Mouse (Mus musculus) heart, adult 2 months (tissue): ENCODE data around the gene Fam83d. TPM values are rescaled to one million over a fixed set of nuclear protein-coding genes. Genes with fewer than 3 reads are reported as not detected.

Experiments used
- DNase-seq, 2 experiments: peaks; one replicate each; pipeline ENCODE4 v3.0.0; 2021
- H3K27ac ChIP-seq: fragments of 200-600 bp; 2 replicates; pipeline ENCODE4 v1.8.1; 2022
- H3K27me3 ChIP-seq: fragments of 200-500 bp; 2 replicates; pipeline ENCODE4 v1.6.1; 2012; ENCODE audit warnings: mild to moderate bottlenecking, low read length, inconsistent platforms, mixed read lengths; ENCODE audit not compliant: control insufficient read depth, insufficient read depth
- H3K36me3 ChIP-seq: fragments of 200-500 bp; 2 replicates; pipeline ENCODE4 v1.6.1; 2012; ENCODE audit warnings: low read length, inconsistent platforms; ENCODE audit not compliant: control insufficient read depth, insufficient read depth
- H3K4me1 ChIP-seq: fragments of 200-500 bp; 2 replicates; pipeline ENCODE4 v1.6.1; 2011; ENCODE audit warnings: low read length; ENCODE audit not compliant: control insufficient read depth, insufficient read depth
- H3K4me3 ChIP-seq: fragments of 200-600 bp; 2 replicates; pipeline ENCODE4 v1.8.1; 2022
- H3K79me2 ChIP-seq: fragments of 200-500 bp; replicated peaks from 2 replicates; pipeline ENCODE4 v1.6.1; 2012; ENCODE audit warnings: mild to moderate bottlenecking, inconsistent platforms, low read length, moderate library complexity, mixed read lengths; ENCODE audit not compliant: control insufficient read depth, insufficient read depth
- H3K9ac ChIP-seq: fragments of 200-500 bp; 2 replicates; pipeline ENCODE4 v1.6.1; 2012; ENCODE audit warnings: low read depth, mild to moderate bottlenecking, control low read depth, inconsistent platforms, low read length, mixed read lengths
- CTCF ChIP-seq: fragments of 200-600 bp; IDR thresholded peaks from 2 replicates; pipeline ENCODE4 v1.8.1; 2022; ENCODE audit warnings: antibody characterized with exemption, mild to moderate bottlenecking, moderate library complexity
- EP300 ChIP-seq: fragments of 200-500 bp; IDR thresholded peaks from 2 replicates; pipeline ENCODE4 v1.6.1; 2011; ENCODE audit warnings: low read depth, low read length, control low read depth; ENCODE audit not compliant: insufficient read depth
- POLR2A ChIP-seq: fragments of 200-500 bp; IDR thresholded peaks from 2 replicates; pipeline ENCODE4 v1.6.1; 2011; ENCODE audit warnings: mild to moderate bottlenecking, low read depth, low read length, control low read depth; ENCODE audit not compliant: insufficient read depth
- WGBS: fragments of 180-500 bp; shearing (Covaris S2); methylation state at CpG from one replicate; pipeline ENCODE4 v1.1.7; 2018; 5-methylcytosine and 5-hydroxymethylcytosine counted together
- intact Hi-C: fragments of 180-260 bp; cut with DNase I; formaldehyde crosslinking; loops from one replicate; pipeline ENCODE4 v1.15.1; 2025
- long read RNA-seq: library from polyadenylated mRNA; stranded (forward); transcript quantifications from one replicate; pipeline ENCODE4 v2.0.0, GENCODE M21; 2021
- polyA plus RNA-seq: library from polyadenylated mRNA; depleted of rRNA; stranded (reverse); fragments of >200 nt; gene quantifications from 2 replicates; pipeline ENCODE4 v1.2.3, GENCODE M21; 2012; rRNA removed
- total RNA-seq, 2 experiments: library from RNA; stranded (reverse); gene quantifications; 2 replicates each; pipeline ENCODE4 v1.2.3; 2021

The Fam83d gene
- under 1 TPM; 0.59 to 0.78 TPM for total RNA-seq
- polyA plus RNA-seq: 0.27 and 0.53 TPM in 2 replicates
- long read RNA-seq, partial matches to known transcripts: 0 of 1 reads
- long read RNA-seq, other reads (novel, unspliced or antisense): 0 of 1 reads

DNA sequence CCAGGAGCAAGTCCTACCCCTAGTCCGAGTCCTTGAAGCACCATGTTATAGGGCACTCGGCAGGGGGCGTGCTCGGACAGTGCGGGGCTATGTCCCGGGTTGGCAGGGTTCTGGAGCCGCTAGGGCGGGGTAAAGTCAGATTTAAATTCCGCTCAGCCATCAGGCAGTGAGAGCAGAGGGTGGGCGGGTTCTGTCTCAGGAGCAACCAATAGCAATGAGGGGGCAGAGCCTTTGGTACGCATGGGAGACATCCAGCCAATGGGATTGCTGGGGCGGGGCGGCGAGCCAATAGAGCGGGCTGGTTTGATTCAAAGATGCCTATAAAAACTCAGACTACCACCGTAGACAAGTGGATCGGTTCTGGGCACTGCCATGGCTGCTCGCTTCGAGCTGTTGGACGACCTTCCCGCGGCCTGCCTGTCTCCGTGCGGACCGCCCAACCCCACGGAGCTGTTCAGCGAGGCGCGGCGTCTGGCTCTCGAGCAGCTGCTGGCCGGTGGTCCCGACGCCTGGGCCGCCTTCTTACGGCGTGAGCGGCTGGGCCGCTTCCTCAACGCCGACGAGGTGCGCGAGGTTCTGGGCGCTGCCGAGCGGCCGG is at the start of gene Fam83d:
Gene Fam83d (plus strand): TSS at position 352 of the 598 bp plus-strand sequence.
- intact Hi-C loops: loop anchor here (1.0 to 2.0 kb wide), 3 partner anchors 26 to 95 kb away; partner anchors contain the start of gene Dhx35
- no peak within 1 kb of the TSS; the same call in 1 of the 2 replicates for H3K27ac ChIP-seq

DNA sequence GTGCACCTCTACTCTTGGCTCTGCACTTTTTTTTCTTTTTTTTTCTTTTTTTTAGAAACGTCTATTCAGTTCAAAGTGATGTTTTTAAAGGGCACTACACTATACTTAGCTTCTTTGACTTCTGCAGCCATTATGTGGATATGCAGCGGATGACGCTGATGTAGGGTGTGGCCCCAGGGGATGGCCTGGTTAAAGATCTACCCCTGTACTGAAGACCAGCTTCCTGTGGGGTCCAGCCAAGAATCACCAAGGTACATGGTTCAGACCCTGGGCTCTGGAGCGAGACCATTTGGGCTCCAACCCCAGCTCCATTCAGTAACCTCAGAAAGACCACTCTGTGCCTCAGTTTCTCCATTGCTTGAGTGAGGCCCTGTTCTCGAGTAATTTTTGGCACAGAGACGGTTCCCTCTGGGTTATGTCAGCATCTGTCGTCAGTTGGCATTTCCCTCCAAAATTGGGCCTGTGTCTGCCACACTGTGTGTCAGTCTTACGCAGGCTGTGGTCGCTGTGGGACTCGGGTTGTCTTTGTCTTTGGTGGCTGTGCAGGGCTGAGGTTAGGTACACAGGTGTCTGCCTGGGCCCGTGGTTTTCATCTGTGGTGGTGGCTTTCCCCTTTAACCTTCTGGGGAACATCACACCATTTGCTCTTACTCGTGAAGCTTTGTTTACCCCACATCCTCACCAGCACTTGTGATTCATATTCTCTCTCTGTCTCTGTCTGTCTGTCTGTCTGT is 48.9 kb upstream of the Fam83d start:
- H3K27ac ChIP-seq: no peak overlapping the region; the same call in 1 of the 2 replicates
- intact Hi-C loops: no loop called here
- H3K27me3 ChIP-seq: no peaks in the 10 kb centered on the region
- peak in 1 of 2 experiments; percentile 45 for DNase-seq
- TF ChIP-seq POLR2A (no peak), EP300 (no peak), CTCF (no peak)
- H3K36me3 ChIP-seq: no peaks in the 10 kb centered on the region
- no peak overlapping the region for H3K9ac ChIP-seq
- no peak overlapping the region for H3K4me3 ChIP-seq
- peaks cover 15% of the 10 kb centered on the region for H3K4me1 ChIP-seq
- H3K79me2 ChIP-seq: no peaks in the 10 kb centered on the region; the same call in 1 of the 2 replicates
- WGBS: 73% methylated on average over 12 of the region's 12 CpGs

More for the DNA sequence above, at the start of gene Fam83d:
- Histone ChIP-seq H3K9ac (peak within 1 kb of the TSS; percentile 19), H3K36me3 (no peaks in the 10 kb centered on the region), H3K79me2 (no peaks in the 10 kb centered on the region), H3K4me3 (peak within 1 kb of the TSS; percentile 69), H3K4me1 (peaks cover 1% of the 10 kb centered on the region; the same call in 1 of the 2 replicates), H3K27me3 (no peaks in the 10 kb centered on the region)
- under 1% methylated on average over 48 of the region's 48 CpGs for WGBS
- DNase-seq: peak; percentile 92 to 94
- TF ChIP-seq EP300 (0 out of 2 replicates have a peak, but pooled peaks have one; percentile 35), CTCF (peak; percentile 84), POLR2A (0 out of 2 replicates have a peak, but pooled peaks have one; percentile 34)

DNA sequence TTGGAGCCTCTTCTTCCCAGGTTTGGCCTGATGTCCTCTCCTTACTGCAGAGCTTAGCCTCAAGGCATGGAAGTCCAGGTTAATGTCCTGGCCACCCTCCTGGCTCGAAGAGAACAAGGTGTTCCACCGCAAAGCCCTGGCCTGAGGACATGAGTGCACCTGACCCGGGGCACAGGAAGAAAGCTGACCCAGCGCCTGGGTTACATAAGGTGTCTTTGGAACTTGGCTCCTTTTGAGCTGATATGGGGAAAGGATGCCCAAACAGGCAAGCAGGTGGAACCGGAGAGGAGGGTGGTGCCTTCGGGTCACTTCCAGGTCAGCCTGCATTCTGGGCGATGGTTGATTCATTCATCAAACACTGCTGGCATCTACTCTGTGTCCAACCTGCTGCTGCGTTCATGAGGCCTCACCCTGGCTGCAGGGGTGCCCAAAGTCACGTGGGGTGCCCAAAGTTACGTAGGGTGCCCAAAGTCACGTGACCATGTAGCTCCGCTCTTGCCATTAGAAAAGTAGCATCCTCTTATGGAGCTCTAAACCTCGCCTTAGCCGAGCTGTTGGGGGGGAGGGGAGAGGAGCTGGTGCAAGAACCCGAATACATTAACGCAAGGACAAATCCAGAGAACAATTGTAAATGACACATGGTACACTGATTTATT is 47.0 kb upstream of the Fam83d start:
- Histone ChIP-seq H3K79me2 (no peaks in the 10 kb centered on the region; the same call in 1 of the 2 replicates), H3K4me1 (peaks cover 15% of the 10 kb centered on the region), H3K27me3 (no peaks in the 10 kb centered on the region), H3K36me3 (no peaks in the 10 kb centered on the region), H3K9ac (no peak overlapping the region), H3K27ac (no peak overlapping the region), H3K4me3 (no peak overlapping the region)
- no peak for DNase-seq
- 78% methylated on average over 16 of the region's 16 CpGs for WGBS
- intact Hi-C loops: no loop called here
- TF ChIP-seq POLR2A (no peak), EP300 (no peak), CTCF (no peak)

DNA sequence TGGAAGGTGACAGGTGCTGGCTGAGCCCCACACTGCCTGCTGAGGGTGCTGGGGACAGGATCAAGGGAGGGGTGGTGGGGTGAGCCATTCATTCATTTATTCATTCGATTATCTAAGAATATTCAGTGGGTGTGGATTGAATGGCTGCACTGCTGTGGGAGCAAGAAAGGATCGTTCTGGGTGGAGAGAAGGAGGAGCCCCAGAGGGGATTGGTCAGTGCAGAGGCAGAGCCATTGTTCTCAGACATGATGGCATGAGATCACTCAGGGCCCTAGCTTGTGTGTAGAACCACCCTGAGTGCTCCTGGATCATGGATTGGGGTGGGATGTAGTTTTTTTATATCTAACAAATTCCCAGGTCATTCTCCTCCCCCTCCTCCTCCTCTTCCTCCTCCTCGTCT is 46.4 kb upstream of the Fam83d start:
- no peak for TF ChIP-seq POLR2A
- no peak for TF ChIP-seq CTCF
- no peak for TF ChIP-seq EP300
- no peaks in the 10 kb centered on the region for H3K27me3 ChIP-seq
- intact Hi-C loops: no loop called here
- no peak overlapping the region for H3K27ac ChIP-seq
- 34% methylated on average over 3 of the region's 3 CpGs for WGBS
- peaks cover 15% of the 10 kb centered on the region for H3K4me1 ChIP-seq
- H3K79me2 ChIP-seq: no peaks in the 10 kb centered on the region; the same call in 1 of the 2 replicates
- H3K4me3 ChIP-seq: no peak overlapping the region
- H3K36me3 ChIP-seq: no peaks in the 10 kb centered on the region
- H3K9ac ChIP-seq: no peak overlapping the region
- DNase-seq: no peak

DNA sequence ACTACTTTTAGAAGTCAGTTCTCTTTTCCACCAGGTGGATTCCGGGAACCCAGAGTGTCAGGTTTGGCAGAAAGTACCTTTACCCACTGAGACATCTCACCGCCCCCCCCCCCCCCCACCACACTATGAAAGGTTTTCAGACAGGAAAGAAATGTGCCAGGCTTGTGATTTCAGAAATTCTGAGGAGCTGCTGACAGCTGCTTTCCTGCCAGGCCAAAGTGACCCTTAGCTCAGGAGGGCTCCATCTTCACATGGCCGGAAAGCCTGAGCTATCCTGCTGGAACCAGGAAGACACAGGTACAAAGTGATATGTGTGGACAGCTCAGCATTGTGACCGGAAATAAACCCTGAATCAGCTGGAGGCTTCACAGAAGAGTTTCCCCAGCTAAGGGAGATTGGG is 45.8 kb upstream of the Fam83d start:
- Histone ChIP-seq H3K79me2 (no peaks in the 10 kb centered on the region; the same call in 1 of the 2 replicates), H3K36me3 (no peaks in the 10 kb centered on the region), H3K27ac (peak overlapping the region; percentile 19; the same call in 1 of the 2 replicates), H3K9ac (no peak overlapping the region), H3K27me3 (no peaks in the 10 kb centered on the region), H3K4me3 (no peak overlapping the region), H3K4me1 (peaks cover 15% of the 10 kb centered on the region)
- 49% methylated on average over 4 of the region's 4 CpGs for WGBS
- TF ChIP-seq POLR2A (no peak), CTCF (no peak), EP300 (no peak)
- intact Hi-C loops: no loop called here
- no peak for DNase-seq
